Mouse (Mus musculus): ENCODE results near the gene Ip6k3.

DNA sequence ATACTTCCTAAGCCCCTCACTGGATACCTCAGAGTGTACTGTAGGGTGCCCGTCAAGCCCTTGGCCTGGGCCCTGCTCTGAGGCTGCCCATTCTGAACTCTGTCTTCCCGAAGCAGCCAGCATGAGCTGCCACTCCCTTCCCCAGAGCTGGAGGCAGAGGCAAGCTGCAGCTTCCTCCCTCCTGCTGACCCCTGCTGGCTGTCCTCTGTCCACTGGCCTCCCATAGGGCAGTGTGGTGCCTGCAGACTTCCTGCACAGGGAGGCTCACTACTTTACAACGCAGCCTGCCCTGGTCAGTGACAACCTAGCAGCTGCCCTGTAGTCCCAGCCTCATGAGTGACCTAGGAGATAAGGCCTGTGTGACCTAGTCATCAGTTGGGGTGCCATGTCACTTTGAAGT is 14.1 kb upstream of the Ip6k3 start:
- TF ChIP-seq CTCF (IDR thresholded peaks at IDR 0.05) (peak; percentile 72), EP300 (IDR thresholded peaks at IDR 0.05) (no peak)
